In the genomic region with DNA sequence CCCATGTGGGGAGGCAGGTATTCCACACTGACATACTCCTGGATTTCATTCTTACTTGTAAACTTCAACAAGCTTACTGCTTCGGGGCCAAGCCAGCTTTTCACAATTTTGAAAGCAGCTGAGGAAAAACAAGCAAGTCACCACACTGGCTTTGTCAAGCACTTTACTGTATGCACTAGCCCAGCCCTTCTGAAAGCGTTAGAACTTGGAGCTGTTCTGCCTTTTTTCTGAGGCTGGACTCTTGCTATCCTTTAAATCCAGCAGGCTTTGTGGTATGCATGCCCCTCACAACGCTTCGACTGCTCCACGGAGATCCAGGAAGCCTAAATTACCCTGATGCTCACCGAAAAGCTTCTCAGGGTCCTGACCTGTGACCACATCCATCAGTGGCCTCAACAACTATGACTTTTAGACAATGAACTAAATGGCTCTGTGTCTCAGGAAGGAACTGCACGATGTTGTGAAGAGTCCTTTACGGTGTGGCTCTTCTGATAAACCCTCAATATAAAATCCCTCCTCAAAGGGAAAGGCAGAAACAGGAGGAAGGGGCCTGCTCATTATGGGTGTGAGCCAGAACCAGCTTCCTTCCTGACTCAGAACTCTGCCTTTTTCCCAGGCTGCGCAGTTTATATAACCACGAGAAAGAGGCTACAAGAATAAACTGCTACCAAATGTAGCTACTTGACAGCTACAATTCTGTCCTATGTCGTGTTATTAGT, we compare ENCODE assay signal across 15 mouse cellular contexts. TPM values are rescaled to one million over a fixed set of nuclear protein-coding genes. Genes with fewer than 3 reads are reported as not detected.
A peak's percentile ranks its signal among the peaks of the same experiment; 100 is the strongest.
DNase-seq lines count a peak whose midpoint lies in the region; ATAC-seq and TF ChIP-seq lines count a peak whose summit lies in the region.
"Had no signal": no experiment of that assay in that cellular context is flagged by ENCODE, and none has a peak within 500 bp of the region (broad histone marks: within the 10 kb centered on the region; RNA-seq: fewer than 3 reads in every experiment).

No protein-coding gene starts in this region.

- peaks cover 5% of the 10 kb centered on the region; the same call in 1 of the 2 replicates for H3K36me3 ChIP-seq in heart, embryonic 10.5 days
- no peaks in the 10 kb centered on the region for H3K36me3 ChIP-seq in heart, postnatal 0 days (replicated peaks; ENCODE audit: control insufficient read depth, insufficient read depth, low read length)
- peaks cover 8% of the 10 kb centered on the region; the same call in 1 of the 2 replicates for H3K36me3 ChIP-seq in limb, embryonic 10.5 days

- ATAC-seq in heart, postnatal 0 days (ENCODE audit: insufficient read depth, low read depth), result peak; percentile 36; the same call in 1 of the 2 replicates

- no peak for TF ChIP-seq CTCF in heart, postnatal 0 days (IDR thresholded peaks at IDR 0.05; ENCODE audit: low read depth)

- no peak overlapping the region for H3K9ac ChIP-seq in heart, postnatal 0 days (replicated peaks; ENCODE audit: low read depth, low read length)
- H3K9ac ChIP-seq: liver, embryonic 14.5 days had no signal

- no peak overlapping the region for H3K4me2 ChIP-seq in heart, postnatal 0 days (ENCODE audit: low read depth, low read length)

- no peak overlapping the region for H3K27ac ChIP-seq in heart, embryonic 10.5 days
- H3K27ac ChIP-seq in heart, postnatal 0 days (ENCODE audit: low read depth), result peak overlapping the region; percentile 30; the same call in 1 of the 2 replicates
- peak overlapping the region; percentile 58; the same call in 1 of the 2 replicates for H3K27ac ChIP-seq in limb, embryonic 10.5 days
- H3K27ac ChIP-seq: forebrain, embryonic 10.5 days; liver, embryonic 14.5 days had no signal

- DNase-seq in heart, adult 18-20 months, result peak; percentile 18 to 59
- no peak for DNase-seq in heart, embryonic 10.5 days (ENCODE audit: low spot score)
- peak; percentile 14 for DNase-seq in brain, adult 2 months (ENCODE audit: low read depth, low spot score)
- DNase-seq in heart, postnatal 0 days (ENCODE audit: low spot score), result no peak
- DNase-seq in limb, embryonic 10.5 days (ENCODE audit: low spot score), result no peak
- no peak for DNase-seq in left cerebral cortex, postnatal 4 days
- no peak for DNase-seq in adrenal gland, postnatal 25 days
- no peak for DNase-seq in retina, postnatal 1 day
- DNase-seq: layer of hippocampus, postnatal 36 days had no signal

- intact Hi-C loops in left cerebral cortex, postnatal 4 days (cut with DNase I), result no loop called here

- WGBS in heart, embryonic 10.5 days, result 71% methylated on average over 11 of the region's 11 CpGs
- WGBS in heart, postnatal 0 days, result 68% methylated on average over 11 of the region's 11 CpGs
- 52% methylated on average over 11 of the region's 11 CpGs for WGBS in limb, embryonic 10.5 days

- no peaks in the 10 kb centered on the region for H3K27me3 ChIP-seq in heart, embryonic 10.5 days (ENCODE audit: insufficient read depth, poor library complexity, severe bottlenecking)
- H3K27me3 ChIP-seq in heart, postnatal 0 days (ENCODE audit: control insufficient read depth, insufficient read depth, low read length), result no peaks in the 10 kb centered on the region
- peaks cover 28% of the 10 kb centered on the region; the same call in 1 of the 2 replicates for H3K27me3 ChIP-seq in limb, embryonic 10.5 days (ENCODE audit: low read depth, poor library complexity, severe bottlenecking)

- no peaks in the 10 kb centered on the region for H3K9me3 ChIP-seq in heart, embryonic 10.5 days
- H3K9me3 ChIP-seq in heart, postnatal 0 days (replicated peaks; ENCODE audit: control insufficient read depth, low read length), result no peaks in the 10 kb centered on the region
- no peaks in the 10 kb centered on the region for H3K9me3 ChIP-seq in limb, embryonic 10.5 days (replicated peaks)
- H3K9me3 ChIP-seq: forebrain, embryonic 10.5 days had no signal

- H3K4me1 ChIP-seq in heart, embryonic 10.5 days, result no peaks in the 10 kb centered on the region
- no peaks in the 10 kb centered on the region for H3K4me1 ChIP-seq in heart, postnatal 0 days (ENCODE audit: control insufficient read depth, insufficient read depth)
- peaks cover 3% of the 10 kb centered on the region; the same call in 1 of the 2 replicates for H3K4me1 ChIP-seq in limb, embryonic 10.5 days
- H3K4me1 ChIP-seq: forebrain, embryonic 10.5 days had no signal

- no peak for TF ChIP-seq EP300 in heart, postnatal 0 days (IDR thresholded peaks at IDR 0.05; ENCODE audit: low read depth)

- H3K4me3 ChIP-seq in heart, embryonic 10.5 days, result no peak overlapping the region
- H3K4me3 ChIP-seq in heart, postnatal 0 days (ENCODE audit: low read depth, low read length), result no peak overlapping the region
- no peak overlapping the region for H3K4me3 ChIP-seq in limb, embryonic 10.5 days
- H3K4me3 ChIP-seq: forebrain, embryonic 10.5 days had no signal

RNA-seq across cellular contexts. Expression of a gene that starts 28.2 kb away (rescaled TPM):
- total RNA-seq in heart, adult 18-20 months (2021), result 10 to 100 TPM; 11.2 to 13.0 TPM
- polyA plus RNA-seq in heart, embryonic 10.5 days (2016; fragmentation: Nextera tagmentation; extraction: Ambion mirVana), result 10.9 and 11.4 TPM in 2 replicates
- 7.7 and 13.3 TPM in 2 replicates for total RNA-seq in heart, postnatal 0 days (2014; rRNA removed; ENCODE audit: low replicate concordance)
- polyA plus RNA-seq in heart, postnatal 0 days (2015; fragmentation: Nextera tagmentation; extraction: Ambion mirVana), result 7.3 and 8.3 TPM in 2 replicates
- 12.5 and 14.1 TPM in 2 replicates for polyA plus RNA-seq in limb, embryonic 10.5 days (2016; fragmentation: Nextera tagmentation; extraction: Ambion mirVana)
- total RNA-seq in left cerebral cortex, postnatal 4 days (2021), result 10 to 100 TPM; 25.7 to 26.6 TPM
- total RNA-seq in adrenal gland, postnatal 25 days (2021), result 37.0 and 37.2 TPM in 2 replicates

RNA-seq across cellular contexts. Expression of a gene that starts 28.4 kb away (rescaled TPM):
- under 1 TPM; 0.37 to 0.82 TPM for total RNA-seq in heart, adult 18-20 months (2021)
- 8.7 and 8.9 TPM in 2 replicates for polyA plus RNA-seq in heart, embryonic 10.5 days (2016; fragmentation: Nextera tagmentation; extraction: Ambion mirVana)
- total RNA-seq in heart, postnatal 0 days (2014; rRNA removed; ENCODE audit: low replicate concordance), result 1.1 and 3.3 TPM in 2 replicates
- polyA plus RNA-seq in heart, postnatal 0 days (2015; fragmentation: Nextera tagmentation; extraction: Ambion mirVana), result 1.5 and 1.6 TPM in 2 replicates
- polyA plus RNA-seq in limb, embryonic 10.5 days (2016; fragmentation: Nextera tagmentation; extraction: Ambion mirVana), result 11.0 and 12.2 TPM in 2 replicates
- total RNA-seq in left cerebral cortex, postnatal 4 days (2021), result 1 to 10 TPM; 2.6 to 3.2 TPM
- total RNA-seq in adrenal gland, postnatal 25 days (2021), result 1.4 and 1.7 TPM in 2 replicates

RNA-seq across cellular contexts. Expression of a gene that starts 52.6 kb away (rescaled TPM):
- total RNA-seq in heart, adult 18-20 months (2021), result not detected
- not detected in 2 replicates for polyA plus RNA-seq in heart, embryonic 10.5 days (2016; fragmentation: Nextera tagmentation; extraction: Ambion mirVana)
- total RNA-seq in heart, postnatal 0 days (2014; rRNA removed; ENCODE audit: low replicate concordance), result not detected in 2 replicates
- polyA plus RNA-seq in heart, postnatal 0 days (2015; fragmentation: Nextera tagmentation; extraction: Ambion mirVana), result not detected in 2 replicates
- polyA plus RNA-seq in limb, embryonic 10.5 days (2016; fragmentation: Nextera tagmentation; extraction: Ambion mirVana), result not detected in 2 replicates
- total RNA-seq in left cerebral cortex, postnatal 4 days (2021), result not detected
- not detected in 2 replicates for total RNA-seq in adrenal gland, postnatal 25 days (2021)
- total RNA-seq: gastrocnemius, postnatal 4 days; layer of hippocampus, postnatal 36 days; midbrain, postnatal 0 days had no signal
- polyA plus RNA-seq: forebrain, embryonic 10.5 days; intestine, embryonic 14.5 days; liver, embryonic 14.5 days; midbrain, postnatal 0 days; thymus, postnatal 0 days had no signal

Comparison
In these comparisons a context has a peak if more than half of its experiments do, and no peak if none do; other contexts are left out.
1. DNase-seq: peak in heart, adult 18-20 months (2 of 2) and brain, adult 2 months (single experiment); none in heart, embryonic 10.5 days (single experiment), heart, postnatal 0 days (single experiment), limb, embryonic 10.5 days (single experiment), left cerebral cortex, postnatal 4 days (single experiment), adrenal gland, postnatal 25 days (single experiment) and retina, postnatal 1 day (single experiment).